Mouse (Mus musculus): ENCODE measurements around the gene Nav1.

- TF ChIP-seq CTCF (IDR thresholded peaks at IDR 0.05; ENCODE audit: low read depth, low read length), result no peak
- TF ChIP-seq POLR2A (IDR thresholded peaks at IDR 0.05; ENCODE audit: extremely low read depth, insufficient read depth, low read length), result no peak
Measured at GRCm38 (mm10) chr1:135594279-135594903, 12.7 kb downstream of the Nav1 start.

All from liver, adult 2 months (tissue).